Mouse (Mus musculus): ENCODE data around the gene Rrp12. TPM values are rescaled to one million over a fixed set of nuclear protein-coding genes. Genes with fewer than 3 reads are reported as not detected.
A peak's percentile ranks its signal among the peaks of the same experiment; 100 is the strongest.
"Not testable (repeated sequence)": the region's sequence is repeated elsewhere in the genome, so short reads cannot be mapped to it uniquely, and the experiment has no call there.

The Rrp12 gene
- total RNA-seq, 2 experiments from 2014 or later, result 36.3 to 37.1 TPM

DNA sequence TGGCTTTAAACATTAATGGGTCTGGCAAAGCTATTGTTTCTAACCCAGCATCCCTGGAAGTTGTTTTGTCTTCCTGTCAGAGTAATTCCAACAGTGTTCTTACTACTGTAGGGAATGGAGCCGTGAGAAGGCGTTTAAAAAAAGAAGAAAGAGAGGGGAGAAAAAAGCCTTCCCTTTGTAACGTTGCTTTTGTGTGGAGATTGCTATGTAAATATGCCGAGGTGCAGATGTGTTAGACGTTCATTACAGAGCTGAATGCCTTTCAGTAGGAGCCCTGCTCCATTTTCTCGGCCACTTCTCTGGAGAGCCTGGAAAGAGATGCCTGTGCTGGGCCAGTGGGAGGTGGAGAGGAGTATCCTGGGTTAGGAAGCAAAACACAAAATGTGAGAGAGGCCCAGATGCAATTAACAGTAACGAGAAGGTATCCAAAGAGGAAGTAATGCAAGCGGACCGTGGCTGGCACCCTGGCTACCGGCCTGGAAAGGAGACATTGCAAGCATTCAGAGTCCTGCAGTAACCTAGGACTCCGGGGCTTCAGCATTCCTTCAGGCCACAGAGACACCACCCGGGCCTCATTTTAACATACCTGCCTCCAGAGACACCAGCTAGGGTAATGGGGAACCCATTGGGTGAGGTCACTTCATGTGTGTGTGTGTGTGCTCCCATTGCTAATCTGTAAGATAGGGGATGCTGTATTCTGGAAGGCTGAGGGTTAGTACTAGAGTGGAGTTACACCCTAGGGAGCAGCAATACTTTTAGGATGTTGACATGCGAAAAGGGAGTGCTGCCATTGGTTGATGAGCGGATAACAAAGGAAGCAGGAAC lies 45.0 kb downstream of the Rrp12 start:
- DNase-seq (ENCODE audit: low spot score in 2 of 2), result no peak

DNA sequence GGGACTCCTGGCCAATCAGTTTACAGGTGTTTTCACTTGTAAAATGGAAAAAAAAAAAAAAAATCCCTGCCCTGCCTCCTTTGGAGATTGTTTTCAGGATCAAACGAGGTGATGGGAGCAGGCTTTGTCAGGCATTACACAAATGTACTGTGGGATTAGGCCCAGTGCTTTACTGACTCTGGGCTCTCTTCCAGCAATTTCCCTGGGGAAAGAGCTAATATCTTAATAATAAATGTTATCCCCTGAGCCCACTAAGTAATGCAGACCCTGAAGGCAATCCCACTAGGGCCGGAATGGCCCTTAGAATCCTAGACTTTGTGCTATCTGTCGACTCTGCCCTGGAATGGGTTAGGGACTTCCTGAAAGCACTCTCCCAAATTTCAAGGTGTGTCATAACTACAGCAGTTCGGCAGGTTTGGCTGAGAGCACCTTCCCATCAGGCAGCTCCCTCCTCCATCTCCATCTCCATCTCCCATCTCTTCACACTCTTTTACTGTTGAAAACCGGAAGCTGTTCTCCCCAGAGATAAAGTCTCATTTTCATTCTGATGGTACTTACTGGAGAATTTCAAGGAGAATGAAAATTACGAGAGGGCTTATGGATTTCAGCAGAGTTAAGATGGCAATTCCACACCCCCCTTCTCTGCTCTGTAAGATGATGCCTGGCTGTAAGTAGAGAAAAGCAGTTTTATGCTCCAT lies 45.8 kb downstream of the Rrp12 start:
- no peak for DNase-seq (ENCODE audit: low spot score in 2 of 2)

- DNase-seq (ENCODE audit: low spot score in 2 of 2), result peak; percentile 85 to 90
Observed at GRCm38 (mm10) chr19:41847992-41848851, 47.8 kb downstream of the Rrp12 start, which contains the start of gene Frat2. Frat2 (minus strand) TSS chr19:41848132.

- DNase-seq (ENCODE audit: low spot score in 2 of 2), result not testable (repeated sequence)
Observed at GRCm38 (mm10) chr19:41847614-41847991, 48.4 kb downstream of the Rrp12 start.

DNA sequence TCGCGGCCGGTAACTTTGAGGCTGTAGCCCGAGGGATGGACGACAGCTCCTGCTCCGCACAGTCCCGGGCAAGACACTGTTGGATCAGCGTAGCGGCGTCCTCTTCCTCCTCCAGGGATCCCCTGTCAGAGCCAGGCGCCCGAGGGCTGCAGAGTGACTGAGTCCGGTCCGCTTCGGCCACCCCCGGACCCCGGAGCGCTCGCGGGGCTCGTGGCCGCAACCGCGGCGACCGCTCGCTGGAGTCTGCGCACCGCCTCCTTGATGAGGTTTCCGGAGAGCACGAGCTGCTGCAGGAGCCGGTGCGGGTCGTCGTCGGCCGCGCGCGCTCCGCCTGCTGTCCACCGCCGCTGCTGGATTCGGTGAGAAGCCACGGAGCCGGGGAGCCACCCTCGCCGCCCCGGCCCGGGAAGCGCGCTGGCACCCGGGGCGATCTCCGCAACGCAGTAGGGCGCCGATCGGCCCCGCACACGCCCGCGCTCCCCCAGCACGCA lies 48.8 kb downstream of the Rrp12 start:
- DNase-seq (ENCODE audit: low spot score in 2 of 2), result peak; percentile 49 to 66

- DNase-seq (ENCODE audit: low spot score in 2 of 2), result peak in 1 of 2 experiments; percentile 39
Observed at GRCm38 (mm10) chr19:41846366-41847090, 49.4 kb downstream of the Rrp12 start.

GRCm38 (mm10) chr19:41844345-41844744 lies 51.6 kb downstream of the Rrp12 start:
- DNase-seq (ENCODE audit: low spot score in 2 of 2), result no peak

GRCm38 (mm10) chr19:41842706-41843105 lies 53.3 kb downstream of the Rrp12 start:
- no peak for DNase-seq (ENCODE audit: low spot score in 2 of 2)

- DNase-seq (ENCODE audit: low spot score in 2 of 2), result peak in 1 of 2 experiments; percentile 25
Observed at GRCm38 (mm10) chr19:41842196-41842595, 53.8 kb downstream of the Rrp12 start.

DNA sequence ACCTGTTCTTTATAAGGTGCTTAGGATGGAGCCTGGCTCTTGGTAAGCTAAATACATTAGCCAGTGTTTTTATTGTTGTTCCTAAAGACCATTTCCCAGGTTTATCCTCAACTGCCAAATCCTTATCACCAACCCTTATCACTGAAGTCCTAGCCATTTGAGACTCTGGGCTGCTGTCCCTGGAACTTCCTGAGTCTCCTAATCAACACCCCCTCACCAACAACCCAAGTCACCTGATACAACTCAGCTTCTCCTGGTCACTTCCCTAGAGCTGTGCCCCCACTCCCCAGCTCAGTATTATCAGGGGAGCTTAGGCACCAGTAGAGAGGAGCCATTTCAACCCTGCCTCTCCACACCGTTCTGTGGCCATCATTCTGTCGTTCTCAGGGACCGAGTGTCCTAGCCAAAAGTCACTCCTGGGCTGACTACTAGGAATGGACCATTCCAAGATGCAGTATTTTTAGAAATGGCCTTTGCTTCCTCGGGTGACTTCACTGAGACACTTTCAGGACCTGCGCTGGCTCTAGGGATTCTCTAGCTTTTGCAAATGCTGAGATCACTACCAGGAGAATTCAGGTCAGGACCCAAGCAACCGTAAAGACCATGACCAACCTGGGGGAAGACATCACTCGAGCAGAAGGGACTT lies 54.7 kb downstream of the Rrp12 start:
- no peak for DNase-seq (ENCODE audit: low spot score in 2 of 2)

- DNase-seq (ENCODE audit: low spot score in 2 of 2), result no peak
Observed at GRCm38 (mm10) chr19:41839685-41840084, 56.3 kb downstream of the Rrp12 start.

- DNase-seq (ENCODE audit: low spot score in 2 of 2), result no peak
Observed at GRCm38 (mm10) chr19:41838808-41839207, 57.2 kb downstream of the Rrp12 start.

- DNase-seq (ENCODE audit: low spot score in 2 of 2), result no peak
Observed at GRCm38 (mm10) chr19:41837917-41838261, 58.1 kb downstream of the Rrp12 start.

DNA sequence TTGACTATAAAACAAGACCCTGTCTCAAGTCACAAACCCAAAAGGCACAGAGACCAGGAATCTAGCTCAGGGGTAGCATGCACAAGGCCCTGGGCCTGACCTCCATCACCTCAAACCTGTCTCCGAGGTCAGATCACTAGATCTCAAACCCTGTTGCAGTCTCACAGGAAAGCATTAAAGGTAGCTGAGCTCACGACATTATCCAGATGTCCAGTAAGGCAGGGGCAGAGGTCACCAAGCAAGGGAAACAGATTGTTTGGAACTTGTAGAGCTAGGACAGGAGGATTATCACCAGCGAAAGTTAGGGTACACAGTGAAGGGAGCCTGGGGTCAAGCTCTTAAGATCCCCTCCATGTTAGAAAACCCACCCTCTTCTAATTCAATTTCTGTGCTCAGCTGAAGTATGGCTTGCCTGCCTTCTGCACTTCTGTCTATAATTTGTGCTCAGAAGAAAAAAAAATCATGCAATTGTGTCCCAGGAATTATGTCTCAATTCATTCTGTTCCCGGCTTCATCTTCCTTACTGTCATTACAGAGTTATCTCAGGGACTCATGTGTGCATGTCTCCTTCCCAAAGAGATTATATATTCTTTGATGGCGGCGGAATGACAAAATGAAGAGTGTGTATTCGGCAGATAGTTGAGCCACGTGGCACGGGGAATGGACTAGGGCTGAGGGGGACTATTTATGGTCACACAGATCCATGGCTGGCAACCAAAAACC lies 58.6 kb downstream of the Rrp12 start:
- no peak for DNase-seq (ENCODE audit: low spot score in 2 of 2)

DNA sequence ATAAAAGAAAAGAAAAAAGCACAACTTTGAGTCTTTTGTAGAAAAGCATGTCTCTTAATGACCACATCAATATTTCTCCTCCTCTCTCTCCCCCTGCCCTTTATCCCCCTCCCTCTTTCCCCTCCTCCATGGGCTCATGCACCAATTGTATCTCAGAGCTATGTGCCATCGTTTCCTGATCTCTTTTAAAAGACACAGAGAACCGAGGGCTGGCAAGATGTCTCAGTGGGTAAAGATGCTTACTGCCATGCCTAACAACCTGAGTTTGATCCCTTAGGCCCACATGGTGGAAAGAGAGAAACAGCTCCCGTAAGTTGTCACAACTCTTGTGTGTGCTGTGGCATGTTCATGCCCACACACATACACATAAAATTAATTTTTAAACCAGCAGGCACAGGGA lies 59.3 kb downstream of the Rrp12 start:
- DNase-seq (ENCODE audit: low spot score in 2 of 2), result no peak

DNA sequence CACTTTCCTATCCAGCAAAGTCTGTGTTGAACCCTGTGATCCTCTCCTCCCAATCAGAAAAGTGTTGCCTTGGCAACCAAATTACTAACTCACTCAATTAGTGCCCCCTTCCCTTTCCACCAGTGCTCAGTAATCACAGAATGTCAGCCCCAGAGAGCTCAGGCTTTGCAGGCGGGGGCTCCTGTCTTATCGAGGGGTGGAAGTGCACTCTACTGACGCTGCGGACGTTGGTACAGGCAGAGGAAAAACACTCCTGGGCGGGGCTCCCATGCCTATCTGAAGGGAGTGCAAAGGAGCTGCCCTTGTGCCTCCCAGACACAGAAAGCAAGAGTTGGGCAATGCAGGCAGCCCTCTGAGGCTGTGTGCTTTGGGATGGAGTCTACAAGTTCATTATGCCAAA lies 60.2 kb downstream of the Rrp12 start:
- DNase-seq (ENCODE audit: low spot score in 2 of 2), result peak; percentile 38 to 55

DNA sequence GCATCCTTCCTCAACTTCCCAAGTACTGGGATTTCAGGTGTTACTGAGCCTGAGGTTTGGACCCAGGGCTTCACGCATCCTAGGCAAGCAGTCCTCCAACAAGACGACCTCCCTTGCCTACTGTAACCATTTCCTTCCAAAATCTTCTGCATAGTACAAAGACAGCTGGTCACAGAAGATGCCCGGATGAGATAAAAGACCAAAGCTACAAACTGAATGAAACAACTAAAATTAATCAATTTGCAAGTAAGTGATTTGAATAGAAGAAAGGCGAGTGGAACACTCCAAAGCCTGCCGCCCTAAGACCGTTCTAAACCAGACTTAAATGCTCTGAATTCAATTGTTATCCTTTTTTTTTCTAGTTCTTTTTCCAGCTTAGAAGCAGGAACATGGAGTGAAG lies 60.6 kb downstream of the Rrp12 start:
- peak in 1 of 2 experiments; percentile 11 for DNase-seq (ENCODE audit: low spot score in 2 of 2)

DNA sequence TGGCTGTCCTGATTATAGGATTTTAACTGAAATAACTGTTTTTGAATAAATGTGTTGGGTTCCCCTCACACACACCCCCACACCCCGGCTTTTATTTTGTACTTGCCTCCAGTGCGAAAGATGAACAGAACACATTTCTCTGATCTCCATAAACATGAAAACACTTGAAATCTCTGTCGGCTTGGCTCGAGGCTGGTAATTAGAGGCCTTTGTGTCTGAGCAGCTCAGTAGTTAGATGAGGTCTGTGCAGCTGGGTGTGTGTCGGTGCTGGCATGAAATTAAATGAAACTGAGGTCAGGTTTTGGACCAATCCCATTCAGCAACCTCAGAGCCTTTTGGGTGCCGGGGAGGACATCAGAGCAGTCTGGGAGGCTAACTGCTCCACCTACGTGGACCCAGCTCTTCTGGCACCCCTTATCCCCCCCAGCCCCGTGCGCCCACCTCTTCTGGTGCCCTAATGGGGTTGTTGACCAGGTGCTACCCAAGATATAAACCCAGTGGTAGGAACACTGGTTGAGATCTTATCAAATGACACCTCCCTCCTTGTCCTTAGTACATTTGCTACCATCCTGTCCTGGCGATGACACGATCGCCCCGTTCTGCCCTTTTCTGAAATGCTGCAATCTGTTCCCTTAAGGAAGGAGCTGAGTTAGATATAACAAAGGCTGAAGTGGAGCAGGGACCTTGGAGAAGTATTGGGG lies 63.3 kb downstream of the Rrp12 start:
- no peak for DNase-seq (ENCODE audit: low spot score in 2 of 2)
